ENCODE assay signal across 8 mouse cellular contexts in genomic region chr11:78178859-78179437, GRCm38 (mm10). TPM values are rescaled to one million over a fixed set of nuclear protein-coding genes. Genes with fewer than 3 reads are reported as not detected.
DNase-seq lines count a peak whose midpoint lies in the region; ATAC-seq and TF ChIP-seq lines count a peak whose summit lies in the region.

No protein-coding gene starts in this region.

- peak overlapping the region; percentile 88 for H3K27ac ChIP-seq in embryonic facial prominence, embryonic 11.5 days (replicated peaks; ENCODE audit: low read depth, low read length)
- H3K27ac ChIP-seq in stomach, postnatal 0 days (replicated peaks): peak overlapping the region; percentile 97

- peaks cover 7% of the 10 kb centered on the region; the same call in 1 of the 2 replicates for H3K4me1 ChIP-seq in embryonic facial prominence, embryonic 11.5 days (ENCODE audit: control insufficient read depth, insufficient read depth, low read length)
- H3K4me1 ChIP-seq in stomach, postnatal 0 days (replicated peaks; ENCODE audit: control insufficient read depth, insufficient read depth): no peaks in the 10 kb centered on the region

- no peaks in the 10 kb centered on the region for H3K27me3 ChIP-seq in embryonic facial prominence, embryonic 11.5 days (ENCODE audit: control insufficient read depth, insufficient read depth, low read length)
- H3K27me3 ChIP-seq in stomach, postnatal 0 days (ENCODE audit: control insufficient read depth, insufficient read depth, low read length): no peaks in the 10 kb centered on the region

- peak overlapping the region; percentile 48 for H3K4me3 ChIP-seq in embryonic facial prominence, embryonic 11.5 days (ENCODE audit: low read depth, low read length)
- peak overlapping the region; percentile 58 for H3K4me3 ChIP-seq in stomach, postnatal 0 days (ENCODE audit: low read depth, low read length)

- TF ChIP-seq EP300 in stomach, postnatal 0 days (optimal IDR thresholded peaks at IDR 0.05): no peak

- no peak for ATAC-seq in CD4-positive, CD25-positive, alpha-beta regulatory T cell, adult 4 months
- ATAC-seq in embryonic facial prominence, embryonic 11.5 days (replicated peaks; ENCODE audit: insufficient number of reproducible peaks, low FRiP score, low TSS enrichment, low read depth): 0 out of 2 replicates have a peak, but pooled peaks have one; percentile 4
- ATAC-seq in stomach, postnatal 0 days (ENCODE audit: low FRiP score, low TSS enrichment): no peak

- peak overlapping the region; percentile 73 for H3K9ac ChIP-seq in embryonic facial prominence, embryonic 11.5 days (replicated peaks; ENCODE audit: low read length)
- H3K9ac ChIP-seq in stomach, postnatal 0 days (ENCODE audit: low read length): peak overlapping the region; percentile 61

- WGBS in embryonic facial prominence, embryonic 11.5 days: 1% methylated on average over 29 of the region's 29 CpGs
- 2% methylated on average over 29 of the region's 29 CpGs for WGBS in stomach, postnatal 0 days

- intact Hi-C loops in heart, postnatal 36 days (cut with DNase I): loop anchor here (10.0 kb wide), 1 partner anchor 354 kb away; no protein-coding TSS in a partner anchor

- no peaks in the 10 kb centered on the region for H3K9me3 ChIP-seq in embryonic facial prominence, embryonic 11.5 days (replicated peaks; ENCODE audit: control insufficient read depth, low read length)
- H3K9me3 ChIP-seq in stomach, postnatal 0 days (ENCODE audit: control insufficient read depth, low read length): no peaks in the 10 kb centered on the region

- 0 out of 2 replicates have a peak, but pooled peaks have one; percentile 10 for TF ChIP-seq CTCF in stomach, postnatal 0 days (IDR thresholded peaks at IDR 0.05; ENCODE audit: low read depth)

- H3K36me3 ChIP-seq in embryonic facial prominence, embryonic 11.5 days (replicated peaks; ENCODE audit: control insufficient read depth, insufficient read depth, low read depth, low read length): peaks cover 16% of the 10 kb centered on the region
- peaks cover 3% of the 10 kb centered on the region; the same call in 1 of the 2 replicates for H3K36me3 ChIP-seq in stomach, postnatal 0 days (ENCODE audit: control insufficient read depth, insufficient read depth, low read length)

- peak; percentile 35 for DNase-seq in CD4-positive, CD25-positive, alpha-beta regulatory T cell, adult 2 months (ENCODE audit: low read depth, low spot score)
- peak; percentile 80 for DNase-seq in MN1 (ENCODE audit: low spot score)
- DNase-seq in embryonic facial prominence, embryonic 11.5 days (ENCODE audit: low spot score): peak; percentile 71
- DNase-seq in heart, postnatal 36 days: peak; percentile 49 to 50
- DNase-seq in layer of hippocampus, postnatal 10 days (ENCODE audit: low spot score in 2 of 2): peak; percentile 78 to 83
- DNase-seq in lung, postnatal 4 days: peak; percentile 68 to 69
- peak; percentile 76 for DNase-seq in stomach, postnatal 0 days (ENCODE audit: low spot score)

- H3K4me2 ChIP-seq in embryonic facial prominence, embryonic 11.5 days (ENCODE audit: low read depth, low read length): peak overlapping the region; percentile 84
- H3K4me2 ChIP-seq in stomach, postnatal 0 days (replicated peaks; ENCODE audit: low read depth): peak overlapping the region; percentile 95

RNA-seq across cellular contexts. Expression of gene Tlcd1, which starts 2.4 kb away (rescaled TPM):
- polyA plus RNA-seq in CD4-positive, CD25-positive, alpha-beta regulatory T cell, adult 4 months (2017; shearing (Covaris generic)): 1 to 10 TPM; 2.9 to 3.6 TPM
- polyA plus RNA-seq in embryonic facial prominence, embryonic 11.5 days (2014; fragmentation: Nextera tagmentation; extraction: Ambion mirVana): 8.9 and 10.9 TPM in 2 replicates
- total RNA-seq in heart, postnatal 36 days (2021): 1 to 10 TPM; 6.1 to 7.5 TPM
- 10 to 100 TPM; 37.0 to 38.8 TPM for total RNA-seq in layer of hippocampus, postnatal 10 days (2021)
- 41.3 and 45.6 TPM in 2 replicates for polyA plus RNA-seq in stomach, postnatal 0 days (2015; fragmentation: Nextera tagmentation; extraction: Ambion mirVana)

RNA-seq across cellular contexts. Expression of gene Nek8, which starts 2.5 kb away (rescaled TPM):
- 10 to 100 TPM; 10.4 to 12.2 TPM for polyA plus RNA-seq in CD4-positive, CD25-positive, alpha-beta regulatory T cell, adult 4 months (2017; shearing (Covaris generic))
- polyA plus RNA-seq in embryonic facial prominence, embryonic 11.5 days (2014; fragmentation: Nextera tagmentation; extraction: Ambion mirVana): 8.6 and 8.9 TPM in 2 replicates
- total RNA-seq in heart, postnatal 36 days (2021): 1 to 10 TPM; 2.2 to 3.4 TPM
- 1 to 10 TPM; 6.2 to 6.4 TPM for total RNA-seq in layer of hippocampus, postnatal 10 days (2021)
- polyA plus RNA-seq in stomach, postnatal 0 days (2015; fragmentation: Nextera tagmentation; extraction: Ambion mirVana): 6.4 and 7.4 TPM in 2 replicates

RNA-seq across cellular contexts. Expression of gene Rpl23a, which starts 4.4 kb away (rescaled TPM):
- polyA plus RNA-seq in CD4-positive, CD25-positive, alpha-beta regulatory T cell, adult 4 months (2017; shearing (Covaris generic)): 1,000 to 10,000 TPM; 3,408 to 3,991 TPM
- polyA plus RNA-seq in embryonic facial prominence, embryonic 11.5 days (2014; fragmentation: Nextera tagmentation; extraction: Ambion mirVana): 1,340 and 1,370 TPM in 2 replicates
- 100 to 1,000 TPM; 805 to 853 TPM for total RNA-seq in heart, postnatal 36 days (2021)
- 100 to 1,000 TPM; 878 to 942 TPM for total RNA-seq in layer of hippocampus, postnatal 10 days (2021)
- 1,145 and 1,168 TPM in 2 replicates for polyA plus RNA-seq in stomach, postnatal 0 days (2015; fragmentation: Nextera tagmentation; extraction: Ambion mirVana)

RNA-seq across cellular contexts. Expression of gene Rab34, which starts 9.3 kb away (rescaled TPM):
- polyA plus RNA-seq in CD4-positive, CD25-positive, alpha-beta regulatory T cell, adult 4 months (2017; shearing (Covaris generic)): not detected
- 139 and 140 TPM in 2 replicates for polyA plus RNA-seq in embryonic facial prominence, embryonic 11.5 days (2014; fragmentation: Nextera tagmentation; extraction: Ambion mirVana)
- total RNA-seq in heart, postnatal 36 days (2021): 10 to 100 TPM in 1 of 2 experiments, 1 to 10 TPM in 1; 10.0 to 13.2 TPM
- total RNA-seq in layer of hippocampus, postnatal 10 days (2021): 10 to 100 TPM; 40.9 to 42.2 TPM
- polyA plus RNA-seq in stomach, postnatal 0 days (2015; fragmentation: Nextera tagmentation; extraction: Ambion mirVana): 59.0 and 61.4 TPM in 2 replicates

RNA-seq across cellular contexts. Expression of gene Traf4, which starts 13.6 kb away (rescaled TPM):
- 1 to 10 TPM; 3.3 to 6.7 TPM for polyA plus RNA-seq in CD4-positive, CD25-positive, alpha-beta regulatory T cell, adult 4 months (2017; shearing (Covaris generic))
- 84.9 and 91.8 TPM in 2 replicates for polyA plus RNA-seq in embryonic facial prominence, embryonic 11.5 days (2014; fragmentation: Nextera tagmentation; extraction: Ambion mirVana)
- total RNA-seq in heart, postnatal 36 days (2021): 1 to 10 TPM; 6.1 to 7.0 TPM
- 10 to 100 TPM; 47.8 to 48.9 TPM for total RNA-seq in layer of hippocampus, postnatal 10 days (2021)
- polyA plus RNA-seq in stomach, postnatal 0 days (2015; fragmentation: Nextera tagmentation; extraction: Ambion mirVana): 22.4 and 26.9 TPM in 2 replicates
